Mouse (Mus musculus): ENCODE data around the gene Zfp341.

The Zfp341 gene

GRCm38 (mm10) chr2:154633876-154634644 lies 21.0 kb downstream of the Zfp341 start:
- no peak for DNase-seq (ENCODE audit: low spot score in 2 of 2)

- no peak for DNase-seq (ENCODE audit: low spot score in 2 of 2)
Observed at GRCm38 (mm10) chr2:154635826-154636225, 22.7 kb downstream of the Zfp341 start.

DNA sequence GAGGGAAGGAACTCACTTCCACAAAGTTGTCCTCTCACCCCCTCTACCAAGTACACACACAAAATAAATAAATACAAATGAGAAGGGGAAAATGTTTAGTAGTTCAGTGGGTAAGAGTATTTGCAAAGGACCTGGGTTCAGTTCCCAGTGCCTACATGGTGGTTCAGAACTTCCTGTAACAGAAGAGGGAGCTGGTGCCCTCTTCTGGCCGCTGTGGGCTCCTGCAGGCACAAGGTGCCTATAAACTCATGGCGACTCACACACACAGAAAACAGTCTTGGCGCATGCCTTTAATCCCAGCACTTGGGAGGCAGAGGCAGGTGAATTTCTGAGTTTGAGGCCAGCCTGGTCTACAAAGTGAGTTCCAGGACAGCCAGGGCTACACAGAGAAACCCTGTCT lies 25.4 kb downstream of the Zfp341 start:
- no peak for DNase-seq (ENCODE audit: low spot score in 2 of 2)

DNA sequence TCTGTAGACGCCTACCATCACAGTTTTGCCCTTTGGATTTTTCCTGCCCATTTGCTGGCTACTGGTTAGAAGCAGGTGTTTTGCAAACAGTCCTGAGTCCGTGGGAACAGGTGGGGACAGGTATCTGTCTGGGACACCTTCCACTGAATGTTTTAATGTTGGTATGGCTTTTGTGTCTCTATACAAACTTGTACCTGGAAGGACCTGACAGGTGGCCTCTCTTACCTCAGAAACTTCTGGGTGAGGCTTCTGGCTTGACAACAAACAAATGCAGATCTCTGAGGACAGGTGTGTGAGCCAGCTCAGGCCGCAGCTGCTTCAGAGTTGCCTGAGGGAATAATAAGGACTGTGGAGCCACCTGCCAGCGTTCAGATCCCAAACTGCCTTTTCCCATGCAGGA lies 26.0 kb downstream of the Zfp341 start:
- no peak for DNase-seq (ENCODE audit: low spot score in 2 of 2)

GRCm38 (mm10) chr2:154641176-154641575 lies 28.1 kb downstream of the Zfp341 start:
- DNase-seq (ENCODE audit: low spot score in 2 of 2) = no peak

GRCm38 (mm10) chr2:154642005-154642459 lies 28.9 kb downstream of the Zfp341 start:
- no peak for DNase-seq (ENCODE audit: low spot score in 2 of 2)

- DNase-seq (ENCODE audit: low spot score in 2 of 2) = no peak
Observed at GRCm38 (mm10) chr2:154642712-154643385, 29.8 kb downstream of the Zfp341 start.

- peak in 1 of 2 experiments; percentile 25 for DNase-seq (ENCODE audit: low spot score in 2 of 2)
Observed at GRCm38 (mm10) chr2:154646634-154647033, 33.5 kb downstream of the Zfp341 start.

- peak in 1 of 2 experiments; percentile 26 for DNase-seq (ENCODE audit: low spot score in 2 of 2)
Observed at GRCm38 (mm10) chr2:154648086-154648485, 35.0 kb downstream of the Zfp341 start.

- no peak for DNase-seq (ENCODE audit: low spot score in 2 of 2)
Observed at GRCm38 (mm10) chr2:154650404-154650803, 37.3 kb downstream of the Zfp341 start.

DNA sequence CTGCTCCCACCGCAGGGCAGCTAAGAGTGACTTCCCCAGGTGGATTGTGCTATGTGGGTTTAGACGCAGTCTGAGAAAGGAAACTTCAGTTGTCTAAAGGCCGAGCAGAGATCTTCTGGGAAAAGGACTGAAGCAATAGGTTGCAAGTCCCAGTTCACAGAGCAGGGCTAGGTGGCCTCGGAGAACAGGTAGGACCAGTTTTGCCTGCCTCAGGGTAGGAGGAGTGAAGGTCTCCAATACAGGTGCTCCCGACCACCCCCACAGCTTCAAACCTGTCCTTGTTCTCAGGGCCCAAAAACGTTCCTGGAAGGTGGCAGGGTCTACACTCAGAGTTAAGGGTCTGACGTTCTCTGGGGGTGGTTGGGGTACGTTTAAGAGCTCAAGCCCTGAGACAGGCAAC lies 38.3 kb downstream of the Zfp341 start, which contains the start of gene Chmp4b:
Gene Chmp4b, plus strand, starts transcription at position 343 of the 400 bp plus-strand sequence.
- DNase-seq (ENCODE audit: low spot score in 2 of 2) = no peak

- DNase-seq (ENCODE audit: low spot score in 2 of 2) = no peak
Observed at GRCm38 (mm10) chr2:154654976-154655375, 41.9 kb downstream of the Zfp341 start.

DNA sequence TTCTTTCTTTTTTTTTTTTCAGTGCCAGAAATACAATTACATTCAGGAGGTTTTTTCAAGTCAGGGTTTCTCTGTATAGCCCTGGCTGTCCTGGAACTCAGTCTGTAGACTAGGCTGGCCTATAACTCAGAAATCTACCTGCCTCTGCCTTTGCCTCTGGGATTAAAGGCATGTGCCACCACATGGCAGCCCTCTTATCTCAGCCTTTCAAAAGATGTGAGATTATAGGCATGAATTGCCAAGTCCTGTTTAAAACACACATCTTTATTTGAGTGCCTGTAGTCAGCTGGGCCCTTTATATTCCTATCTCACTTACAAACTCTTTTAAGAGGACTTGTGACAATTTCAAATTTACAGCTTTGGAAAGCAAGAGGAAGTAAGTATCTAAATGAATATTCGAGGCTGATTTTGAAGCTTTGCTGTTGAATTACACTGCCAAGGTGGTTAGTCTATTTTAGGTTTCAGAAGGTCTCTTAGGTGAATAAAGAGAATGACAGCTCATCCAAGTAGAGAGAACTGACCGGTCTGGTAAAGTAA lies 42.8 kb downstream of the Zfp341 start:
- DNase-seq (ENCODE audit: low spot score in 2 of 2) = no peak

DNA sequence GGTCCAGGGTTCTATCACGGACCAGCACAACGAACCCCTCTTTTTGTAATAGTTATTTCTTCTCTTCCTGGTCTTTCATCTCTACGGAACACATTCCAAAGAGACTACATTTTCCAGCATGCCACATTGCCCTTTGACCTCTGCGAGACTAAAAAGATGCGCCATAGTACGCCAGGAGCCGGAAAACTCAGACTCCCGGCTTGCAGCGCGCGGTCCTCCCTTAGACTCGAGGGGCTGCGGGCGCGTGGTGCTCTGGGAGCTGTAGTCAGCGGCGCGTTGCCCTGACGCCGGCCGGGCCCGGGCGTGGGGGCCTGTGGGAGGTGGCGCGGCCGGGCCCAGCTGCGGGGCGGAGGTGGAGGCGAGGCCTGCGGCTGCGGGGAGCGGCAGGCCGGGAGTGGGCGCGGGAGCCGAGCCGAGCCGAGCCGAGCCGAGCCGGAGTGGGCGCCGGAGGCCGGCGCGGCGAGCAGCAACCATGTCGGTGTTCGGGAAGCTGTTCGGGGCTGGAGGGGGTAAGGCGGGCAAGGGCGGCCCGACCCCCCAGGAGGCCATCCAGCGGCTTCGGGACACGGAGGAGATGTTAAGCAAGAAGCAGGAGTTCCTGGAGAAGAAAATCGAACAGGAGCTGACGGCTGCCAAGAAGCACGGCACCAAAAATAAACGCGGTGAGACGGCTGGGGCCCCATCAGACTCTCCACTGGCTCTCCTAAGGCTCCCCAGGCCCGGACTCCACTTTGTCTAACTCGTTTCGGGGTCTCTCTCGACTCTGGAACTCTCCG lies 43.8 kb downstream of the Zfp341 start:
- peak; percentile 89 to 95 for DNase-seq (ENCODE audit: low spot score in 2 of 2)

DNA sequence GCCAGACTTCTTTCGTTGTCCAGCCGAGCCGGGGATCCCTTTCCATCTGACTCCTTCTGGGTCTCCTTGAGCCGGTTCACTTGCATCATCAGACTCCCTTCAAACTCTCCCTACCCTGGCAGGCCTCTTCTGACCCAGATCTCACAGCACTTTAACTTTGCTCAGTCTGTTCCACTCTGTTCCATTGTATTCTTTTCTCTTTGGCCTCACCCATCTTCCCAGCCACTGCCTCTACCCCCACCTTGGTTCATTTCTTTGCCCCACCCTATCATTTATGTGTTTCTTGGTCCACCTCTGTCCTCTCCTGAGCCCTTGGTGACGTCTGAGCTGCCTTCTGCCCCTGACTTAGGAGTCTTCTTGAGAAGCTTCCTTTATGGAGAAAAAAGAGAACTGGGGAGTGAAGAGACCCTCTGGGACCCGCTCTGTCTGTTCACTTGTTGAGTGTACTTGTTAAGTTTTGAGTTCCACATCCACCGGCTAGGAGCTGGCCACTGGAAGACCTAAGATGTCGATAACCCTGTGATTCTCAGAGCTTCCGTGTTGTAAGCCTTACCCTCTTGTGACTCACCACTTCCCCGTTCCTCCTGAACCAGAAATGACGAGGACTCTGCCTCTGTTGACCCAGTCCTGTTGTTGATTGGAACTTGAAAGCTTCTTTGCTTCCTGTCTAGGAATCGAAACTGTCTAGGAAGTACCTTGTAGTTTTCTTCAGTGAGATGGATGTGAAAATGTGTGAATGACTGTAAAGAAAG lies 44.6 kb downstream of the Zfp341 start:
- DNase-seq (ENCODE audit: low spot score in 2 of 2) = no peak

GRCm38 (mm10) chr2:154659070-154659469 lies 46.0 kb downstream of the Zfp341 start:
- DNase-seq (ENCODE audit: low spot score in 2 of 2) = no peak

GRCm38 (mm10) chr2:154659531-154660074 lies 46.5 kb downstream of the Zfp341 start:
- DNase-seq (ENCODE audit: low spot score in 2 of 2) = no peak

- DNase-seq (ENCODE audit: low spot score in 2 of 2) = no peak
Observed at GRCm38 (mm10) chr2:154668680-154669079, 55.6 kb downstream of the Zfp341 start.

GRCm38 (mm10) chr2:154670106-154670505 lies 57.0 kb downstream of the Zfp341 start:
- no peak for DNase-seq (ENCODE audit: low spot score in 2 of 2)

DNA sequence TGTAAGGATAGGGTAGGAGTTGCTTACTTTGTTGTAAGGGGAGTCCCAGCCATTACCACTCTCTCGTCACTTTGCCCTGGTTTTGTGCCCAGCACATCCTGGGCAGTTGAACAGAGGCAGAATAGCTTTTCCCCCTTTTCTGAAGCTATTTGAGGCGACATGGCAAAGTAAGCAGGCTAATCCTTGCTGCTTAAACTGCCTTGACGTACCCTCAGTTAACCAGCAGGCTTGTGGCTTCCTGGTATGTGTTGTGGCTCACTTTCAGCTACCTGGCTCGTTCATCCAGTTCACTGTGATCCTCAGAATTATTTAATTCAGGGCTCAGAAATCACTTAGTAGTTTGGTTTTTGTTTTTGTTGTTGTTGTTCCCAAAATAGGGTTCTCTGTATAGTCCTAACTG lies 57.6 kb downstream of the Zfp341 start:
- no peak for DNase-seq (ENCODE audit: low spot score in 2 of 2)

GRCm38 (mm10) chr2:154674008-154674407 lies 60.9 kb downstream of the Zfp341 start:
- no peak for DNase-seq (ENCODE audit: low spot score in 2 of 2)

All from cerebellum, postnatal 4 days (tissue).